Mouse (Mus musculus): ENCODE data around the gene Slc25a17.

Slc25a17 gene

DNA sequence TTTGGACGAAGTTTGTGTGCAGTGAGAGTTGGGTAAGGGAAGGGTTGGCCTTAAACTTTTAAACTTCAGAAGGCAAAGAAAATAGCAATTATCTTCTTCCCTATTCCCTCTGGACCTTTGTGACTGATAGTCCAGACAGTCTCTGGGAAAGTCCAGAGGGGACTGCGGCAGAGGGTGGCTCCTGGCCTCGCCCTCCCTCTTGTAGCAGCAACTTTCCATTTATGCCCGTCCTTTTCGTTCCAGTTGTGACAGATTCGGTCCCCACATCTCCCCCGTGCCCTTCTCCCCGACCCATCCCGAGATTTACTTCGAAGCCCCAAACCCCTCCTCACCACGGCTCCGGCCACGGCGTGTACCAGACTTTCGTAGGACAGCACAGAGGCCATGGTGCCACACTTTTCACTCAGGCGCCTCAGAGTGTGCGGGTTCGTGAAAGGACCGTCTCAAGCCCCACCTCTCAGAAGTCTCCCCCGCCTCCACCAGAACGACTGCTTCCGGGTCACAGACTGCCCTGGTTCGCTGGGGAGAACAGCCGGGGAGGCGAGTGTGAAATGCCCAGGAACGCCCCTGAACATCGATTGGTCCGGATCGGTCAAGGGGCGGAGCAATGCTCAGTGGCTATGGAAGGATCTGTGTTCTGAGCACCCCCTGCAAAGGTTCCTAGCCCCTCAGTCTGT, at the start of gene Slc25a17:
Slc25a17 (minus strand) TSS at position 468 of the 677 bp plus-strand sequence.
- peak; percentile 87 for DNase-seq (ENCODE audit: low spot score)

DNA sequence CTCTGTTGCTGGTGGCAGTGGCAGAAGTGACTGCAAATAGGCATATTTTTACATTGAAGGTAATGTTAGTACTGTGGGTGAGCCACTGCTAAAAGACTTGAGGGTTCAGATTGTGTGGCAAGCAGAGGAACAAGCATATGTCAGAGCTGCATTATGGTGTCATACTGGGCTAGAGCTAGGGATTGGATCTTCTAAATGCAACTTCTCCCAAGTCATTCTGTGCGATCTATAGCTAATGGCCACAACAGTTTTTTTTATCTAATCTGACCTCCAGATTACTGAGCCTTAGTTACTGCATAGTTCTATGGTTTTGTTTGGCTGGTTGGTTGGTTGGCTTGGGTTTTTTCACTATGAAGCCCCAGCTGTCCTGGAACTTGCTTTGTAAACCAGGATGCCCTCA, 47.6 kb upstream of the Slc25a17 start, which contains the start of gene Dnajb7:
Dnajb7 (minus strand) TSS at position 101 of the 400 bp plus-strand sequence.
- DNase-seq (ENCODE audit: low spot score): no peak

DNA sequence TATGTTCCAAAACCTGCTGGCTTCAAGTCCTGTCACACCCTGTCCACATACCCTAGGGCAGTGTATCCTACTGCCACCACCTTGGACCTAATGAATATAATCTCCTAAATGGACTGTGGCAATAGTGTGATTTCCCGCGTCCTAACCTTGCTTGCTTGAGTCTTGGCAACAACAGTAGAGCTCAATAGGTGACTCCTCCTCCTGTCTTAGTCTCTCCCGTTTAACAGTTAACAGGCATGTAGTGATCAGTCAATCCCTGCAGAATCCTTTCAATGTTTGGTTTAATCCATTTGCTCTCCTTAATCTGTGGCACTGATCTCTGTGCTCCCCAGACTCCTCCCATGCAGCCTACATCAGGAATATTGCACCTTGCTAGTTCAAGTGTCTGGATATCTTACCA, 44.4 kb upstream of the Slc25a17 start:
- no peak for DNase-seq (ENCODE audit: low spot score)

DNA sequence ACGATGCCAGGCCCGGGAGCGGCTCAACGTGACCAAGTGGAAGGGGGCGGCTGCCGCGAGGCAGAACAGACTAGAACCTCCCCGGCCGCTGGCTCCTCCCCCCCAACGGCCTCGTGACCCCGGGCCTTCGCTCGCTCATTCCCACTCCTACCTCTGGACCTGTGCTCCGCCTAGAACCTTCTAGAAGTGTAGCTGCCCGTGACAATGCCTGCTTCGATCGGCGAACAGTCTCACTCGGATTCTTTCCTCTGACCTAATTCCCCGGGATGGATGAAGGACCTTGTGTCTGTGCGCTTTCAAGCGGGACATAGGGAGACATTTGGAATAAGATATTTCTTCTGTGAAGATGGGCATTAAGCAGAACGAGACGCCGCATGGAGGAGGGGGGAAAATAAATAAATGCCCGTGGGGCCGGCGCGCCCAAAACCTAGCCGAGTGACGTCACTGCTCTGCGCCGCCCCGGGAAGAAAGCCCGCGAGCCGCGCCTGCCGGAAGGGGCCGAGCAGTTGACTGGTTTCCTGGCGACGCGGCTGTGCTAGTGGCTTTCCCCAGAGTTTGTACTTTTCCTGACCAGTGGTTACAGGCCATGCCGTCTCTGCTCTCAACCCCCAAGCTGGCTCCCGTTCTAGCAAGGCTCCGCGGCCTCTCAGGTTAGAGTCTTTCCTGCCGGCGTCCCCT, 39.2 kb upstream of the Slc25a17 start, which contains the start of the genes St13 and Xpnpep3:
St13 (minus strand) TSS at position 440 of the 678 bp plus-strand sequence.
Xpnpep3 (plus strand) TSS at position 501 of the 678 bp plus-strand sequence.
- peak; percentile 93 for DNase-seq (ENCODE audit: low spot score)

DNA sequence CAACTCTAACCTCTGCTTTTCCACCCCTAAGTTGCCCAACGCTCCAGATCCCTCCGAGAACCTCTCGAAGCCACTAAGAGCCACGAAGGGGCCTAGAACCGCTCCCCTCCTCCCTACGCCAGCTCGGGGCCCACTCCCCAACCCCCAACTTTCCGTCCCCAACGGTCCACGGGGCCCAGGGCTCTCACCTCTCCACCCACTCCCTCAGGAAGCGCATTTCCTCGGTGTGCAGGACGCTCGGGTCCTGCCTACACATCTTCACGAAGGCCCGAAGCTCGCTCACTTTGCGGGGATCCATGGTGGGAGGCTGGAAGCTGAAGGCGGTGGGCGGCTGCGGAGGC, 38.7 kb upstream of the Slc25a17 start:
- no peak for DNase-seq (ENCODE audit: low spot score)

DNA sequence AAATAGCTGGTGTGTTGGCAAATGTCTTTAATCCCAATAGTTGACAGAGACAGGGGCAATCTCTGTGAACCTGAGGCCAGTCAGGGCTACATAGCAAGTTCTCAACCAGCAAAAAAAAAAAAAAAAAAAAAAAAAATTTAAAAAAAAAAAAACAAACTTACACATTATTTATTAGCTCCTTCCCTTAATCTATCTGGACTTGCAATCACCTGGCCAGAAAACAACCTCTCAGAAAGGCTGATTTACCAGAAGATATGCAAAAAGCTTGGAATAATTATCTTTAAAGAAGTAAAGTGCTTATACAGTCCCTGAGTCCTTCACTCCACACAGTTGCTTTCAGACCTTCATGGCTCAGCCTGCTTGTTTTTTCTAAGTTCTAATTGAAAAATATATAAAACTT, 37.6 kb upstream of the Slc25a17 start:
- DNase-seq (ENCODE audit: low spot score): no peak

DNA sequence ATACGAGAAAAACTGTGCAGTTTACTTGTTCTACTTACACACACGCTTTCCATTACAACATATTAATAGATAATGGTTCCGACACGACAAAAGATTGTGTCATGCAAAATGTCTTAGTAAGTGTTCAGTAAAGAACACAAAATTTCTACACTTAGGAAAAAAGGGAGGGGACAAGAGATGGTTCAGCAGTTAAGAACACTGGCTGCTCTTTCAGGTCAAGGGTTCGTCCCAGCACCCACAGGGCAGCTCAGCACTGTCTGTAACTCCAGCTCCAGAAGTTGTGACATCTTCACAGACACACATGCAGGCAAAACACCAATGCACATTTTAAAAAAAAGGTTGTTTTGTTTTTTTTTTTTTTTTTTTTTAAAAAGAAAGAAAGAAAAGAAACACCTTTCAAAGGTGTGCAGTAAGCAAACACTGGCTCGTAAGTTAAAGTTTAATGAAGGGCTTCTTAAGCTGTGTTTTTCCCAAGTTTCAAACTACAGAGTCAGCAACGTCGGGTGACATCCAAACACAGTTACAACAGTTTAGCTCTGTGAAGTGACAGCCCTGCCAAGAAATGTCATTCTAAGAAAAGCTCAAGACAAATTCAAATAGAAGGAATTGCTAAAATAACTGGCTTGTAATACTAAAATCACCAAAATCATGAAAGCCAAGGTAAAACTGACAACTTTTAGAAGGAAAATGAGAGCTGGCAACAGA, 33.8 kb upstream of the Slc25a17 start:
- no peak for DNase-seq (ENCODE audit: low spot score)

DNA sequence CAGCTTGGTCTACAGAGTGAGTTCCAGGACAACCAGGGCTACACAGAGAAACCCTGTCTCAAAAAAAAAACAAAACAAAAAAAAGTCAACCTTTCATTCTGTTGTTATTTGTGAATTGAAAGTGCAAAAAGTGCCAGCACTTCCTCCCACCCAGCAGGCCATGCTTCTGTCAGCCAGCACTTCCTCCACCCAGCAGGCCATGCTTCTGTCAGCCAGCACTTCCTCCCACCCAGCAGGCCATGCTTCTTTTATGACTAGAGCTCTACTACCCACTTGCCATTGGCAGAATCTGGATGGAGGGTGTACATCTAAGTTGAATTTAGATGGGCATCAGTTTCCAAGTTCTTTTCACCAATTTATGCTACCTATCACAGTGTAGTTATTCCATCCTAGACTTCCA, 32.4 kb upstream of the Slc25a17 start:
- peak; percentile 16 for DNase-seq (ENCODE audit: low spot score)

DNA sequence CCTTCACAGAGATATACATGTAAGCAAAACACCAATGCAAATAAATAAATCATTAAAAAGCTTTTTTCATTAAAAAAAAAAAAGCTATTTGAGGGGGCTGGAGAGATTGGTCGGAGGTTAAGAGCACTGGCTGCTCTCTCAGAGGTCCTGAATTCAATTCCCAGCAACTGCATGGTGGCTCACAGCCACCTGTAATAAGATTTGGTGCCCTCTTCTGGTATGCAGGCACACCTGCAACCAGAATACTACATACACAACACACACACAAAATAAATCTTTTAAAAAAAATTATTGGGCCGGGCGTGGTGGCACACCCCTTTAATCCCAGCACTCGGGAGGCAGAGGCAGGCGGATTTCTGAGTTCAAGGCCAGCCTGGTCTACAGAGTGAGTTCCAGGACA, 25.7 kb upstream of the Slc25a17 start:
- no peak for DNase-seq (ENCODE audit: low spot score)

DNA sequence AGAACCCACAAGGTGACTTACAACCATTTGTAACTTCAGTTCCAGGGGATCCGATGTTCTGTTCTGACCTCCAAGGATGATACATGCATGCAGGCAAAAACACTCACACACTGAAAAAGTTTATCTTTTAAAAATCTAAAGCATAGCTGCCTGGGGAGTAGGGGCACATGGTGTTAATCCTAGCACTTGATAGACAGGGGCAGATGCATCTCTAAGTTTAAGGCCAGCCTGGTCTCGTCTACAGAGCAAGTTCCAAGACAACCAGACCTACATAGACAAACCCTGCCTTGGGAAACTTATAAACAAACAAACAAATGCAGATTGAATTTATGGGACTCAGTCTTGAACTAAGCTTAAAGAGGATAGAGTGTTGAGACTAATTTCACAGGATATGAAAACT, 18.2 kb upstream of the Slc25a17 start:
- DNase-seq (ENCODE audit: low spot score): no peak

DNA sequence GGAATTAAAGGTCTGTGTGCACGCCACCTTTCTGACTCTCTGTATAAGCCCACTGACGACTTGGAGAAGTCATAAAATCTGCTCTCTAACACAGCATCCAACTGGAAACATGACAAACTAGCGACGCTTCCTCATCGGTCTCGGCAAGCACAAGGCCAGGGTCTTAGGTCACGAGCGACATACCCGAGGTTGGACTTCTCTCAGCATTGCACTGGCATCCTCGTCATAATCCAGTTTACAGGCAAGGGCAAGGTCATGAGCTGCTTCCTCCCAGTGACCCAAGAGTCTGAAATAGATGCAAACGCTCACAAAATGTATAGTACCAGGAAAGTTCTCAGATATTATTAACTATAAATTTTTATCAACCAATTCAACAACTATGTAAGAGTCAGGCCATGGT, 14.0 kb upstream of the Slc25a17 start:
- DNase-seq (ENCODE audit: low spot score): no peak

DNA sequence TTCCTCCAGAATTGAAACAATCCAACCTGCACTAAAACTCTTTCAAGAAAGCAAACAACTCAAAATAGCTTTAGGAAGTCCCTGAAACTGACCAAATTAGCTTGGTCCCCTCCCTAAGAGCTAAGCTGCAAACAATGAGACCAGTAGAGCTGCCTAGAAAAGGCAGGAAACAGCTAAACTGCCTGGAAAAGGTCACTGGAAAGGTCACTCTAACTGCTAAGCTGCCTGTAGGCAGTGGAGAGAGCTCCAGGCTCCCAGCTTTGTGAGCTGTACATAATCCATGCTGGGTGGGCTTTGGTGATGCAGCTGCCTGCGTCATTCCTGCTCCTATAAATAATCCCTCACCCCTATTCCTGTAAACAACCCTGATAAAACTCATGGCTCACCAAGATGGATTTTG, 9.7 kb upstream of the Slc25a17 start:
- no peak for DNase-seq (ENCODE audit: low spot score)

DNA sequence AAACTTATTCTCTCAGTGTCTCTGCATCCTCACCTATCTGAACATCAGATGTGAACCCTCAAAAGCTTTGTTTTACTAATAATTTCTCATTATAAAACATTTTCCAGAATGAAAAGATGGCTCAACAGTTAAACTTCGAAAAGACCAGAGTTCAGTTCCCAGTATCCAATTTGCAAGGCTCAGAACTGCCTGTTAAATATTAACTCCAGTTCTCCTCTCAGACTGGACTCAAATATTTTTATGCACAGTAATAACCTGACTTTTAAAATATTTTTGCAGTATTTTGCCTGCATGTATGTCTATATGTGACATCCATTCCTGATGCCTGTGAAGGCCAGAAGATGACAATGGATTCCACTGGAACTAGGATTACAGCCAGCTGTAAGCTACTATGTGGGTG, 8.0 kb upstream of the Slc25a17 start:
- DNase-seq (ENCODE audit: low spot score): no peak

DNA sequence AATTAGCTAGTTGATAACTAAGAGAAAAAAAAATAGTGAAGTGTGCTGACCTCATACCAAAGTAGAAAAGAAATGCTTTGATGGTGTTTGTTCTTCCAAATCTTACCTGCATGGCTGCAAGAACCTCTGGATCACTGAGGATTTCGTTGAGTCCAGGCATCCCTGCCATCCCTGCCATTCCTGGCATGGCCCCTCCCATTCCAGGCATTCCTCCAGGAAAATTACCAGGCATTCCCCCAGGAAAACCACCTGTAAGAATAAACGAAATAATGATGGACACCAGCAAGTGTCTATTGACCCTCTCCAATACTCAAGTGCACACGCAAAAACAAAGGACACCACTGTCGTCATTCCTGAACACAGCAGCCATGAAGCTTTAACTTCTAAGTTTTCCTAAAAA, 5.6 kb upstream of the Slc25a17 start:
- DNase-seq (ENCODE audit: low spot score): no peak

DNA sequence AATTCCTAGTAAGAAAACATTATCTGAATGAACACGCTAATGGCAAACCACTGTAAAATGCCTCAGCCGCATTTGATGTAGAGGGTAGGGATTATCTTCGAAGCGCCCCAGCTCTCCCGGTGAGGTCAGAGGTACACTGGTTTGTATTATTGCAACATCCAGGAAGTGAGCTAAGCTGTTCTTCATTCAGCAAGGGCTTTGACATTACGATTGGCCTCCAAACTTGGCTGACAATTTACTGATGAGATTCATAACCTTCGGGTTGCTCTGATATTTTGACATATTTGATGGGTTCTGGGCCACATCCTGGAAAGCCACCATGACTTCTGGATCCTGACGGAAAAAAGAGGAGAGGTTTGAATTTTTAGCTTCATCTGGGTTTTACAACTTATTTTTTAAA, 4.6 kb upstream of the Slc25a17 start:
- DNase-seq (ENCODE audit: low spot score): no peak

DNA sequence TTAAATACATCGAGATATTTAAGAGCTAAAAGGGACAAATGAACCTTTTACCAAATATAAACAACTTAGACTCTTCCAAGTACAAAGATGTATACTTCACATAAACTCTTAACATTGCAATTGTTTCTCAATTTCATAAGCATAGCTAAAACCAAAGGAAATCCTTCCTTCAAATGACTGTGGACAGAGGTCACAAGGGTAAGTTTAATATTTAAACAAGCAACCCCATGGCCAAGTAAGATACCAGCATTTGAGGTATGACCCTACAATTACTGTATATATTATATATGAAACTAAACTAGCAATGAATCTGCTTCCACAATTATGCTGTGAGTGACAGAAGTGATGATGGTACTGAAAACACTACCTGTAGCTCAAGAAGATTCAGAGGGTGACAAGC, 3.7 kb upstream of the Slc25a17 start:
- DNase-seq (ENCODE audit: low spot score): no peak

DNA sequence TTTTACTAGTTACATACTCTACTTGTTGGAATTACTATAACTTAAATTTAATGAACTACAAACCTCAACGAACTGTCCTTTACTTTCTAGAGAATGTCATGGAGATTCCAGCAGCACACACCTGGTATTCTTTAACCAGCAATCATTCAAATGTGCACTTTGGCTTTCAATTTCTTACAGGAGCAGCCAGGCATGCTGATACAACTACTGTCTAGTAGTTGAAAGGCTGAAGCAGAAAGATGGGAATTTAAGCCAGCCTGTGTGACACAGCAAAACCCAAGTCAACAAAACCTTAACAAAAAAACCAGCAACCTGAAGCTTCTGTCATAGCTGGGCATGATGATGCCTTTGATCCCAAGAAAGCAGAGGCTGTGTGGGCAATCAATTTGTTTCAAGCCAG, 1.9 kb upstream of the Slc25a17 start:
- no peak for DNase-seq (ENCODE audit: low spot score)

DNA sequence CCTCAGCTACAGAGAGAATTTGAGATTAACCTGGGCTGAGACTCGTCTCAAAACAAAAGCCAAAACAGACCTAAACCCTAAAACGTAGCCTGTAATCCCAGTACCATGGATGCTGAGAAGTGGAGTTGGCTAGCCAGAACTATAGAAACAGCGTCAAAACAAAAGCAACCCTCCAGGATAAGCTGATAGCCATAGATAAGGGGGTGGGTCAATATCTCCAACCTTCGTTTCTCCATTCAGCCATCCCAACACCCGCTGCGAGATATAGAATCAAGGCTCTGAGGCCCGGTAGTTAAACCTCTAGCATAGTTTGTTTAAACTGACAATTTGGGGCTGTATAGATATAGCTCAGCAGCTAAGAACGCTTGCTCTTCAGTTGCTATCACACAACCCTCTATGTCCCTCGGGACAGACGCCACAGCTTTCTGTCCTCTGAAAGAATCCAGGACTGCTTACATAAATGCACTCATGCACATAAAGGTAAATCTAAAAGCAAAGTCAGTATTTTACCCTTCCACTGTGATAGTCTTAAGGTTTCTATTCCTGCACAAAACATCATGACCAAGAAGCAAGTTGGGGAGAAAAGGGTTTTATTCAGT, 904 bp upstream of the Slc25a17 start:
- DNase-seq (ENCODE audit: low spot score): no peak

DNA sequence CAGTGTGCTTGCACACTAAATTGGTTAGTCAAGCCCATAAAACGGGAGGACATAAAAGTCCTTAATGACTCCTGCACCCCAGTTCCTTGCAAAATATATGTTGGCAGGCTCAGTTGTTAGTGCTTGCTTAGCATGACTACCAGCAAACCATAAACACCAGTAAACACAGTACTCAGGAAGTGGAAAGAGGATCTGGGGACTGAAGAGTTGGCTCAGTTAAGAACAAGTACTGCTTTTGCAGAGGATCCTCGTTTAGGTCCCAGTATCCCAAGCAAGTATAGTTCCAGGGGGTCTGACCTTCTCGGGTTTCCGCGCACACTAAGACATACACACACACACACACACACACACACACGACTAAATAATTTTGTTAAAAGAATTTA, 401 bp upstream of the Slc25a17 start:
- DNase-seq (ENCODE audit: low spot score): no peak

DNA sequence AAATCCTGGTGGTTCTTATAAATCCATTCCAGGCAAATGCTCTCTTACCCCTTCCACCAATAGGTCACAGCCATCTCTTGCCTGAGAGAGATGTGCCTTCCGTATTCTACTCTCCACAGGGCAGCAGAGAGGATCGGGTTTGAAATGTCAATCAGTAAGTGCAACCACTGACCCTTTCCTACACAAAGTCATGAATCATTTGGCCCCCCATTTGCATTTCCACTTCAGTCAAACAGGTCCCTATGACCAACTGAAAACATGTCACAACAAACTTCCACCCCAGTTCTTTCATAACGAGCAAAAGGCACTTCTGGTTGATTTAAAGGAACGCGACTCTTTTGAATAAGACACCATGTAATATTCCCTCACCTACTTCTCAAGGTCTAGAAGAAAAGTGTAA, 1.2 kb downstream of the Slc25a17 start:
- no peak for DNase-seq (ENCODE audit: low spot score)

DNA sequence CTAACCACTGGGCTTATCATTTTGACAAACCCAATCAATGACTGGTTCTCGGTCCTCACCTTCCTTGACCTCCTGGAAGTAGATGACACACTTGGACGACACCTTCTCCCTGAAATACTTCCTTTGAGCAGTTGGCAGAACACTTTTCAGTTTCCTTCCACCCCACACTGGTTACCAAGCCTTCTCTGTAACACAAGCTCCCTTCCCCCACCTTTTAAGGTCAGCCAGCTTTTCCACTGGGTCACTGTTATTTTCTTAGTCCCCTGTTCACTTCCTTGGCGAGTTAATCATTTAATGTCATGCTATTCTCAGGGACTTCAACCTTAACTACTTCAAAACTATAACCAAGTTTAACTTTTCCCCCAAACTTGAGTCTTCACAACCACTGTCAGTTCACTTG, 1.7 kb downstream of the Slc25a17 start:
- no peak for DNase-seq (ENCODE audit: low spot score)

DNA sequence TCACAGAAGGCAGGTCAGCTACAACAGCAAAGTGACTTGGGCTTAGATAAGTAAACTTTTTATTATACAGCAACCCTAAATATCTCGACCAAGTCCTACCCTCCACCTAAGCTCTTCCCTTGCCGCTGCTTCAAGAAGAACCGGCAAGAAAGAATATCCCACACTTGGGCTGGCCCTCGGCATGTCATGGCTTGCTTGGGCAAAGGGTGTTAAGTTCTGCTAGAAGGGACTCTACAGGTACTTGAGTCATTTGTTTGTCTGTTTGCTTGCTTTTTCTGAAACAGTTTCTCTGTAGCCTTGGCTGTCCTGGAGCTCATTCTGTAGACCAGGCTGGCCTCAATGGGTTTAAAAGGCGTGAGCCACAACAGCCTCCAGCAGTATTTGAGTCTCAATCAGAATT, 3.7 kb downstream of the Slc25a17 start:
- DNase-seq (ENCODE audit: low spot score): no peak

Measured in left cerebral cortex, adult 11 months (tissue).